Mouse (Mus musculus): ENCODE measurements around the gene Ccdc85b. TPM values are rescaled to one million over a fixed set of nuclear protein-coding genes. Genes with fewer than 3 reads are reported as not detected.

Gene Ccdc85b
- polyA plus RNA-seq, 1 experiment from 2014 or later, result 11.1 TPM

DNA sequence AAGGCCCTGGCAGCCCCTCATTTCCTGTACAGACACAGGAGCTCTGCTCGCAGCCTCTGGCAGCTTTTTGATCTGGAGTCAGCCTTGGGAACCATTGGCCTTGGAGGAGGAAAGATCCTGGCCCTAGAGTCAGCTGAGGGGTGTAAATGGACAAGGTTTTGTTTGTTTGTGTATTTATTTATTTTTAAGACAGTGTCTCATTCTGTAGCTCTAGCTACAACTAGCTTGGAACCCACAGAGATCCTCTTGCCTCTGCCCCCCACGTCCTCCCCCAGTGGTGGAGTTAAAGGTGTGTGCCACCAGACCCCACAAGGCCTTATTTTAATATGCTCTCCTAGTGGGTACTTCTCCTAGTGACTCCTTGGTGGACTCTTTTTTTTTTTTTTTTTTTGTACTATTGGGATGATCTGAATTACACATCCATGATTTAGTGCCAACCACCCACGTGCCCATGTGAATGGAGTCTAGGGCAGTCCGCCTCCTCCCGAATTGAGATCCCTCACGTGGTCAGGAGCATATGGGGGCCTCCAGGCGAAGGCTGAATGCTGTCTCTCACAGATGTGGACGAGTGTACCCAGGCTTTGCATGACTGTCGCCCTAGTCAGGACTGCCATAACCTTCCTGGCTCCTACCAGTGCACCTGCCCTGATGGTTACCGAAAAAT lies 19.4 kb upstream of the Ccdc85b start:
- WGBS, result 73% methylated on average over 10 of the region's 10 CpGs
- no peak for ATAC-seq (ENCODE audit: low read depth)
- no peak overlapping the region for H3K4me2 ChIP-seq
- H3K9me3 ChIP-seq, result no peaks in the 10 kb centered on the region
- no peaks in the 10 kb centered on the region for H3K27me3 ChIP-seq
- no peak overlapping the region for H3K27ac ChIP-seq (replicated peaks)
- H3K36me3 ChIP-seq, result peaks cover 37% of the 10 kb centered on the region
- H3K4me1 ChIP-seq (replicated peaks), result peaks cover 40% of the 10 kb centered on the region
- H3K9ac ChIP-seq, result no peak overlapping the region
- no peak overlapping the region for H3K4me3 ChIP-seq

DNA sequence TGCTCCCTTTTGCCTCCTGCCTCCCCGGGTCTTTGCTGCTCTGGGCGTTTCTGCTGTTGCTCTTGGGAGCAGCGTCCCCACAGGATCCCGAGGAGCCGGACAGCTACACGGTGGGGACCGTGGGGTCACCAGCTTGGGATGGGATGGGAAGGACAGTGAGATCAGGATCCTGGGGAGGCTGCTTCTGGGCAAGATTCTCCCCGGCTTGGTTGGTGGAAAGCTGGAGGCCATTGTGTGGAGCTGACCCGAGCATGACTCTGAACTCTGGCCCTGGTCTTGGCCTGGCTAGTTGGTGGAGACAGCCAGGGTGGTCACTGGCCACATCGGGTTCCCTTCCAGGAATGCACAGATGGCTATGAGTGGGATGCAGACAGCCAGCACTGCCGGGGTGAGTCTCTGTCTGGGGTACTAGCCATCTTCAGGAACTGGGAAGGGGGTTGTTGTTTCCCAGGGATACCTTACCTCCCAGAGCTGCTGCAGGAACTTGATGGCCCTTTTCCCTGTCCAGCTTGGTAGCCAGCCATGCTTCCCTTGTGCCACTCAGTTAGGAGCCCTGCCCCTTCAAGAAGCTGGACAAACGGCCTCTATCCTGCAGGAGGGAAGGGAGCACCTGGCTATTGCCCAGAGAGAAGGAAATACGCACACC lies 17.5 kb upstream of the Ccdc85b start:
- H3K4me2 ChIP-seq, result peak overlapping the region; percentile 83
- H3K4me3 ChIP-seq, result peak overlapping the region; percentile 52
- H3K9me3 ChIP-seq, result no peaks in the 10 kb centered on the region
- H3K36me3 ChIP-seq, result peaks cover 18% of the 10 kb centered on the region; the same call in 1 of the 2 replicates
- H3K9ac ChIP-seq, result peak overlapping the region; percentile 72
- 21% methylated on average over 13 of the region's 13 CpGs for WGBS
- ATAC-seq (ENCODE audit: low read depth), result peak; percentile 28; the same call in 1 of the 2 replicates
- peak overlapping the region; percentile 74 for H3K27ac ChIP-seq (replicated peaks)
- peaks cover 40% of the 10 kb centered on the region for H3K4me1 ChIP-seq (replicated peaks)
- no peaks in the 10 kb centered on the region for H3K27me3 ChIP-seq

DNA sequence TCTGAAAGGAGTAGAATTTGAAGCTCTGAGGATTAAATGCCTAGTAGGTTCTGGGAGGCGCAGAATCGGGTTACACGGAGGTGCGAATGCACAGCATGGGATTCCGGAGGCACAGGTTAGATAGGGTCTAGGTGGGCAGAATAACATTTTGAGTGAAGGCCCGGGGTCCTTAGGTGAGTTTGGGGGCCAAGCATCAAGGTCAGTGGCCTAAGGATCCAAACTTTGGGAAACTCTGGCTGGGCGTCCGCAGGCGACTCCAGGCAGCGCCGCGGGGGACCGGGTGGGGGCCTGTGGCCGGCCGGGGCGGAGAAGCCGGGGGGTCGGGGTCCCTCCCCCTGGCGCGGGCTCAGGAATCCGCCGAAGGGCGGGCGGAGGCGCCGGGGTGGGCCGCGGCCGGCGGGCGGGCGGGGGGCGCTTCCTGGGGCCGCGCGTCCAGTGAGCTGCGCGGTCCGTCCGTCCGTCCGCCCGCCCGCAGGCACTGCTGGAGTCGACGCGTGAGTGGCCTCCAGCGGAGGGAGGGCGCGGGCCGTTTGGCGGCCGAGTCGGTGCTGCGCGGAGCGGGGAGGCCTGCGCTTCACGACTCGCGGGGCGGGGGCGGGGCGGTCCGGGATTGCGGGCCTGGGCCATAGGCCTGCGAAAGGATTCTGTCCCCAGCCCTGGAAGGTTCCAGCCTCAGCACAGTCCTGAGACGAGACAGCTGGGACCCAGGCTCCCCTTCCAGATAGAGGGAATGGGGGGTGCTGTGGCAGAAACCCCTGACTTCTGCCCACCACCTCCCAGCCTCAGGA lies 16.8 kb upstream of the Ccdc85b start:
- H3K4me2 ChIP-seq, result peak overlapping the region; percentile 83
- H3K9ac ChIP-seq, result peak overlapping the region; percentile 72
- WGBS, result 1% methylated on average over 48 of the region's 68 CpGs
- peaks cover 40% of the 10 kb centered on the region for H3K4me1 ChIP-seq (replicated peaks)
- H3K9me3 ChIP-seq, result no peaks in the 10 kb centered on the region
- H3K4me3 ChIP-seq, result peak overlapping the region; percentile 52
- 0 out of 2 replicates have a peak, but pooled peaks cover 13% of the 10 kb centered on the region for H3K36me3 ChIP-seq
- H3K27ac ChIP-seq (replicated peaks), result peak overlapping the region; percentile 74
- H3K27me3 ChIP-seq, result no peaks in the 10 kb centered on the region
- ATAC-seq (ENCODE audit: low read depth), result peak; percentile 46

DNA sequence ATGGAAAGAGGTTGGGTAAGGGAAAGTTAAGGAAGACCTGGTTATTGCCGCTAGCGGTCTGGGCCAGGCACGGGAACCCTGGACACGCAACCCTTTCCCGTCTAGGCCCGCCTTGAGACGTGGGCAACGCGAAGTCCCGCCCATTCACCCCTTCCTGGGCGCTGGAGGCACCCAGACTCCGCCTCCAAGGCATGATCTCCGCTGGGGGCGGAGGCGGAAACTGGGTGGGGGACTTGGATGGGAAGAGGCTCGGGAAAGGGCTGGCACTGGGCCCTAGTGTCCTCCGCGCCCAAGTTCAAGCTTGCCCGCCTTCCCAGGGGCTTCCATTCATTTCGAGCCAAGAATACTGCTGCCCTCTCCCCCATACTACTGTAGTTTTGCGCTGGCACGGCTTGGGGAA lies 16.0 kb upstream of the Ccdc85b start, which contains the start of gene Efemp2:
Gene Efemp2, plus strand, starts transcription at position 235 of the 400 bp plus-strand sequence.
- 2% methylated on average over 22 of the region's 22 CpGs for WGBS
- 0 out of 2 replicates have a peak, but pooled peaks cover 5% of the 10 kb centered on the region for H3K36me3 ChIP-seq
- H3K9ac ChIP-seq, result peak within 1 kb of the TSS; percentile 72
- no peaks in the 10 kb centered on the region for H3K27me3 ChIP-seq
- peak within 1 kb of the TSS; percentile 74 for H3K27ac ChIP-seq (replicated peaks)
- H3K4me1 ChIP-seq (replicated peaks), result peaks cover 40% of the 10 kb centered on the region
- no peaks in the 10 kb centered on the region for H3K9me3 ChIP-seq
- H3K4me3 ChIP-seq, result peak within 1 kb of the TSS; percentile 52
- peak; percentile 48 for ATAC-seq (ENCODE audit: low read depth)
- H3K4me2 ChIP-seq, result peak within 1 kb of the TSS; percentile 83

DNA sequence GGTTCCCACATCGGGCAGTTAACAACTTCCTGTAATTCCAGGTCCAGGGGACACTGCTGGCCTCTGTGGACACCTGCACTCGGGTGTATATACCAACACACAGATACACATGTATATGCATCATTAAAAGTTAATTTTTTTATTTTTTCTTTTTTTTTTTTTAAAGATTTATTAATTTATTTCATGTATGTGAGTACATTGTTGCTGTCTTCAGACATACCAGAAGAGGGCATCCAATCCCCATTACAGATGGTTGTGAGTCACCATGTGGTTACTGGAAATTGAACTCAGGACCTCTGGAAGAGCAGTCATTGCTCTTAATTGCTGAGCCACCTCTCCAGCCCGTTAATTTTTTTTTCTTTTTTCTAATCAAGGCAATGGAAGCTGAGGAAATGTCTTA lies 15.2 kb upstream of the Ccdc85b start:
- Histone ChIP-seq H3K9me3 (no peaks in the 10 kb centered on the region), H3K36me3 (peaks cover 4% of the 10 kb centered on the region), H3K9ac (no peak overlapping the region), H3K27me3 (no peaks in the 10 kb centered on the region), H3K4me2 (no peak overlapping the region), H3K27ac (replicated peaks) (no peak overlapping the region), H3K4me1 (replicated peaks) (peaks cover 38% of the 10 kb centered on the region), H3K4me3 (no peak overlapping the region)
- no peak for ATAC-seq (ENCODE audit: low read depth)
- 82% methylated on average over 3 of the region's 3 CpGs for WGBS

DNA sequence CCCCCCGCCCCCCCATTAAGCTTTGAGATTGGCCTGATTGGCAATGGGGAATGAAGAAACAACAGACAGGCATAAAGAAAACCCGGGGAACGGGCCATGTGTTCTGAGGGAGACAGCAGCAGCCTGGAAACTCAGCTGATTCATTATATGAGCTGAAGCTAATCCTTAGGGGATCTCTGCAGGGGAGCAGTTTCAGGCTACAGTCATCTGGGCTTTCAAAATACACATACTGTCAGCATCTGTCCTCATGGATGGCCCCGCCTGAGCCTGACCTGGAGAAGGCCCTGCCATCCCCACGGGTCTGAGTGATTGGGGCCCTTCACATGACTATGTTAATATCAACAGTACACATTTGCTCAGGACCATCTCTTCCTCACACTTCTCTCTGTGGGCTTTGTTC lies 14.2 kb upstream of the Ccdc85b start:
- no peaks in the 10 kb centered on the region for H3K9me3 ChIP-seq
- H3K36me3 ChIP-seq, result peaks cover 14% of the 10 kb centered on the region
- H3K27me3 ChIP-seq, result no peaks in the 10 kb centered on the region
- no peak overlapping the region for H3K9ac ChIP-seq
- no peak for ATAC-seq (ENCODE audit: low read depth)
- peaks cover 29% of the 10 kb centered on the region for H3K4me1 ChIP-seq (replicated peaks)
- H3K4me2 ChIP-seq, result no peak overlapping the region
- peak overlapping the region; percentile 30; the same call in 1 of the 2 replicates for H3K27ac ChIP-seq (replicated peaks)
- H3K4me3 ChIP-seq, result no peak overlapping the region
- WGBS, result 44% methylated on average over 5 of the region's 5 CpGs

DNA sequence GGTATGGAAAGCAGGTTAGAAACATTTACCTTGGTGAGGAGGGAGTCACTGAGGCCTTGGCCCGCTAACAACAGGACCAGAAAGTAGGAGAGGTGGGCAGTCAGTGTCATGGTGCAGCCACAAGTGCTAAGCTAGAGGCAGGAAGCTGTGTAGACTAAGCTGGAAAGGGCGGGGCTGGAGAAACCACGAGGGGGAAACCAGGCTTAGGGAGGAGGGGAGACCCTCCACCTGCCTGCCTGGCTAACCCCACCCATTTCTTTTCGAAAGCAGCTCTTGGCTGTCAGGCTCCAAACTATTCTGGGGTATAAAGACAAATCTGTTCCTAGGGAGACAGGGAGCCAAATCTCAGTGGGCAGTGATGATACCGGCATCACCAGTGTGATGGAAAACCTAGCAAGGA lies 10.7 kb upstream of the Ccdc85b start, which contains the start of gene Ctsw:
Gene Ctsw, minus strand, starts transcription at position 134 of the 400 bp plus-strand sequence.
- Histone ChIP-seq H3K27ac (replicated peaks) (no peak within 1 kb of the TSS), H3K4me3 (no peak within 1 kb of the TSS), H3K9ac (no peak within 1 kb of the TSS), H3K27me3 (no peaks in the 10 kb centered on the region), H3K4me2 (no peak within 1 kb of the TSS), H3K4me1 (replicated peaks) (peaks cover 18% of the 10 kb centered on the region), H3K9me3 (no peaks in the 10 kb centered on the region), H3K36me3 (peaks cover 42% of the 10 kb centered on the region)
- 63% methylated on average over 5 of the region's 5 CpGs for WGBS
- ATAC-seq (ENCODE audit: low read depth), result no peak

DNA sequence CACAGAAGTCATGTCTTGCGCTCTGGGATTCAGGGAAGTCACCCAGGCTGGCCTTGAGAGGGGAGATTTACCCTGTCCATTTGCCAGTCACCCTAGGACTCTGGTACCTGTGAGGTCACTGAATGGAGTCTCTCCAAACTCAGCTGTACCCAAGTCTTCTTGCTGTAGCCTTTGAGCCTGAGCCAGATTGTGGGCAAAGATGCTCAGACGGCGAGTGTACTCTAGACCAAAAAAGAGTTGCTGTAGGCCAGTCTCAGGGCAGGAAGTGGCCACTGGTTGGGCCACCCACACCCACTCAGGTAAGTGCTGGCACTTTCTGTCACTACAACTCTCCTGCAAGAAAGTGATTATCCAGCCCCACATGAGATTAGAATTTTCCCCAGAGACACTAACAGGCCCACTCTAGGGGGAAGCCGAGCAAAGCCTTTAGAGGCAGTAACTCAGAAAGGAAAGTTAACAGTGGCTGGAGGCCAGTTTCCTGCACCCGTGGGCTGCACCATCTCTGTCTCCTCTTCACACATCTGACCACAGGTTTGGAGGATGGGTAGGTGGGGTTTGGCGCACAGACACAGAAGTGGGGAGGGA lies 9.3 kb upstream of the Ccdc85b start:
- Histone ChIP-seq H3K9me3 (no peaks in the 10 kb centered on the region), H3K27ac (replicated peaks) (no peak overlapping the region), H3K4me1 (replicated peaks) (peaks cover 18% of the 10 kb centered on the region), H3K36me3 (peaks cover 54% of the 10 kb centered on the region), H3K4me2 (no peak overlapping the region), H3K4me3 (no peak overlapping the region), H3K27me3 (no peaks in the 10 kb centered on the region), H3K9ac (no peak overlapping the region)
- no peak for ATAC-seq (ENCODE audit: low read depth)
- 95% methylated on average over 6 of the region's 6 CpGs for WGBS

DNA sequence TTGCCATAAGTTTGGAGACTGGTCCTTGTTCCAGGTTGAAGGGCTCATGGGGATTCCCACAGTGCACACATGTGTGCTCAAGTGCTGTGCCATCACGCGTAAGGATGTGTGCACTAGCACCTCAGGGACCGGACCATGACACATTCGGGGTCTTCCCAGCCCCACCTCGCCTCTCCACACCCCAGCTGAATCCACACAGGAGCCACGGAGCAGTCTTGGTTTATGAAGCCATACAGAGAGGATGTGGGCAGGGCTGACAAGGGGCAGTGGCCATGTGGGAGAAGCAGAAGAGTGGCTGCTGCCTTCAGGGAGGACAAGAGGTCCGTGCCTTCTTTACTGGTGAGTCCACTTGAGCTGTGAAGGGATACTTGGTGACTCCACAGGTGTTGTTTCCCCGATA lies 7.3 kb upstream of the Ccdc85b start:
- Histone ChIP-seq H3K4me2 (no peak overlapping the region), H3K36me3 (peaks cover 54% of the 10 kb centered on the region), H3K27ac (replicated peaks) (no peak overlapping the region), H3K27me3 (no peaks in the 10 kb centered on the region), H3K4me1 (replicated peaks) (peaks cover 32% of the 10 kb centered on the region), H3K9ac (no peak overlapping the region), H3K4me3 (no peak overlapping the region), H3K9me3 (no peaks in the 10 kb centered on the region)
- no peak for ATAC-seq (ENCODE audit: low read depth)
- 96% methylated on average over 8 of the region's 8 CpGs for WGBS

DNA sequence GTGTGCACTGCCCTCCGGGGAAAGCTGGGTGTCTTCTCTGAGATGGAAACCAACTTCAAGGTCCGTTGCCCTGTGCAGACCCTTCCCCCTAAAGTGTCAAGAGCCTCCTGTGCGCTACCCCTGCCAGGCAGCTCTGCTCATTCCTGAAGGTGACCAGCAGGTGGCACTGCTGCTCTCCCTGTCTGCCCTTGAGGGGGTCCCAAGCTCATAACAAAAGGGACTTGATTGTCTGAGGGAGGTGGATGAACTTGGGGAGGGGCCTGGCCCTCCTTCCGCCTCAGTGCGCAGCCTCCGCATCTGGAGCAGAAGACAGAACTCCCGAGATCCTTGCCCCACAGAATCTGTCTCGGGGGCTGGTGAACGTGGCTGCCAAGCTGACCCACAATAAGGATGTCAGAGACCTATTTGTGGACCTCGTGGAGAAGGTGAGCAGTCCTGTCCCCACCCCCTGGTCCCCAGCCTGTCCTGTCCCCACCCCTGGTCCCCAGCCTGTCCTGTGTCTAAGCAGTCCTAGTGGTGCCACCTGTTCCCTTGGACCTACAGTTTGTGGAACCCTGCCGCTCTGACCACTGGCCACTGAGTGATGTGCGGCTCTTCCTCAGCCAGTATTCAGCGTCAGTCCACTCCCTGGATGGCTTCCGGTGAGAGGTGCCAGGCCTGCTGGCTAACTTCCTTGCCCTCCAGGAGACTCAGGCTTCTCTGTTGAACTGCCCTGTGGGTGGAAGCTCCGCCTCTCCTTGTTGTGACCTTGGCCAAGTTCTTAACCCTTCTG lies 6.3 kb upstream of the Ccdc85b start:
- Histone ChIP-seq H3K9ac (peak overlapping the region; percentile 68), H3K36me3 (peaks cover 54% of the 10 kb centered on the region), H3K27me3 (peaks cover 6% of the 10 kb centered on the region; the same call in 1 of the 2 replicates), H3K27ac (replicated peaks) (peak overlapping the region; percentile 74), H3K9me3 (no peaks in the 10 kb centered on the region), H3K4me3 (peak overlapping the region; percentile 36), H3K4me2 (peak overlapping the region; percentile 61), H3K4me1 (replicated peaks) (peaks cover 36% of the 10 kb centered on the region)
- WGBS, result 45% methylated on average over 15 of the region's 15 CpGs
- peak; percentile 62 for ATAC-seq (ENCODE audit: low read depth)

DNA sequence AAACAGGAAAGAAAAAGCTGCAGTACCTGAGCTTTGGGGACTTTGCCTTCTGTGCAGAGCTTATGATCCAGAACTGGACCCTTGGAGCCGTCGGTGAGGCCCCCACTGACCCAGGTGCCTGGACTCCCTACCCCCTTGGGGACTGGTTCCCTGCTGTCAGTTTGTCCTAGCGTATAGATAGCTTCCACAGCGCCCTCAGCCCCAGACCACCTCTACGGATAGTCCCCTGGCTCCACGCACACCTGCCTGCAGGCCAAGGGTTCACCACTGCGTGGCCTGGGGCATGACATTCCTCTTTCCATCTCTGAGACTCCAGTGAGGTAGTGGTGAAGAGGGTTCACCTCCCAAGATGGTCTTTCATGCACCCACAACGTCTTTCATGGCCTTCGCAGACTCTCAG lies 5.5 kb upstream of the Ccdc85b start:
- ATAC-seq (ENCODE audit: low read depth), result no peak
- WGBS, result 91% methylated on average over 9 of the region's 9 CpGs
- H3K27ac ChIP-seq (replicated peaks), result no peak overlapping the region
- peaks cover 39% of the 10 kb centered on the region for H3K4me1 ChIP-seq (replicated peaks)
- no peak overlapping the region for H3K4me3 ChIP-seq
- H3K27me3 ChIP-seq, result peaks cover 13% of the 10 kb centered on the region; the same call in 1 of the 2 replicates
- H3K9me3 ChIP-seq, result no peaks in the 10 kb centered on the region
- H3K36me3 ChIP-seq, result peaks cover 54% of the 10 kb centered on the region
- no peak overlapping the region for H3K9ac ChIP-seq
- H3K4me2 ChIP-seq, result no peak overlapping the region
